Mouse (Mus musculus): ENCODE data around the gene Cd109.

Gene Cd109

DNA sequence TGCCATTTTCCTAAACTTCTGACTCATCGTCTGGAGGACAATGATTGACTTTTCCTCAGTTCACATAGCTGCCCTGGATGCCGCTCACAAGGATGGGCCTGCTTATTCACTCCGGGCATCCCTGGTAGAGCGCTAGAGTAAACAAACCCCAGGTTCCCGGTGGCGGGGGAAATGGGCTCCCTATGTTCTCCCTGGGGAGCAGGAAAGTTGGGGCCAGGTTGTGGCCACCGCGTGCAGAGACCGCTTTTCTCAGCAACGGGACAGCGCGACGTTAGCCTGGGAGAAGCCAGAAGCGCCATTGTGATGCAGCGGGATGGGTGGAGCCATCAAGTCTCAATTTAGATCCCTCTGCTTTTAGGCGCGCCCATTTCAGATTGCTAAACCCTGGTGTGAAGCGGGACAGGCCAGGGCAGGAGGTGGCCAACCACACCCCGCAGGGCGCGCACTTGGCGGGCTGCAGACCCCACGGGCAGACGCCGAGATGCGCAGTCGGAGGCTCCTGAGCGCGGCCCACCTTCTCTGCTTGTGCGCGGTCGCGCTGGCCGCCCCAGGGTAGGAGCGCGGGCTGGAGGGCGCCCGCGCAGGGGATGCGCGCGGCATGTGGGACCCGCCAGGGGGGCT is at the start of gene Cd109:
Gene Cd109 (plus strand): TSS at position 146 of the 621 bp plus-strand sequence.
- DNase-seq, result peak; percentile 42

DNA sequence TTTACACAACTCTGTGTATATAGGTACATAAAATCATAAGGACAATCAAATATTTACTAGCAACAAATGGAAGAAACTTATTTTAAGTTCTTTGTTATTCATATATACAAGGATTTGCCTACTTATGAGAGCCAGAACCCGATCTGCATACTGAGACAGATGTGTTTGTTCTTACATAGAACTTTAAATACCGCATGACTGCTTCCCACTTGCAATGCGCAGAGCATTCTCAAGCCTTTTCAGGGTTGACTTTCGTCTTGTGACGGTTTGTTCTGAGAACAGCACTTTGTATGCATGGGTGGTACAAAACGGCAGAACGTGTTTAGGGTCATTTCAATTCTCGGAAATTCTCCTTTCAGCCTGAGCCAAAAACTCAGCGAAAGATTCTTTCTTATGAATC is 45.4 kb upstream of the Cd109 start:
- DNase-seq, result no peak

DNA sequence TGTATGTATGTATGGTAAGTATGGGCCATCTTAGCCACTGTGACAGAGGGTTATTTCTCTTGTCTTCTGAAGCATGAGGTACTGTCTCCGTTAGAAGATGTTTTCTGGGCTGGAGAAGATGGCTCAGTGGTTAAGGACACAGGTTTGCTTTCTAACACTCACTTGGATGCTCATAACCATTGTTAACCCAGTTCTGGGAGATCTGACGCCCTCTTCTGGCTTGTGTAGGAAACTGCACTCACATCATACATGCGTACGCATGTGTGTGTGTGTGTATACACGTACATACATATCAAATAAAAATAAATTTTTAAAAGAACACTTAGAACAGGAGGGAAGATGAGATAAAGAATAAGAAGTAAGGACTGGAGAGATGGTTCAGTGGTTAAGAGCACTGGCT is 38.9 kb upstream of the Cd109 start:
- no peak for DNase-seq

DNA sequence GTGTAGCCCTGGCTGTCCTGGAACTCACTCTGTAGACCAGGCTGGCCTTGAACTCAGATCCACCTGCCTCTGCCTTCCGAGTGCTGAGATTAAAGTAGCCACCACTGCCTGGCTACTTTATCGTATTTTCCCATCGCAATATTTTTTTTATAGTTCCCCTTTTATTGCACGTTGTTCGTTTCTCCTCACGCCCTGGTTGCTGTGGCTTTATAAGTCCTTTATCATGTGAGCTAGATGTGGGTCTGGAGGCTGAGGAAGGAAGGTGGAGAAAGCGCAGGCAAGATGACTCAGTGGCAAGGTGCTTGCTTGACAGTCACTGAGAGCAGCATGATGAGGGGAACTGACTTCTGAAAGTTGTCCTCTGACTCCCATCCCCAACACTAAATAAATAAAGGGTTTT is 36.5 kb upstream of the Cd109 start:
- DNase-seq, result no peak

DNA sequence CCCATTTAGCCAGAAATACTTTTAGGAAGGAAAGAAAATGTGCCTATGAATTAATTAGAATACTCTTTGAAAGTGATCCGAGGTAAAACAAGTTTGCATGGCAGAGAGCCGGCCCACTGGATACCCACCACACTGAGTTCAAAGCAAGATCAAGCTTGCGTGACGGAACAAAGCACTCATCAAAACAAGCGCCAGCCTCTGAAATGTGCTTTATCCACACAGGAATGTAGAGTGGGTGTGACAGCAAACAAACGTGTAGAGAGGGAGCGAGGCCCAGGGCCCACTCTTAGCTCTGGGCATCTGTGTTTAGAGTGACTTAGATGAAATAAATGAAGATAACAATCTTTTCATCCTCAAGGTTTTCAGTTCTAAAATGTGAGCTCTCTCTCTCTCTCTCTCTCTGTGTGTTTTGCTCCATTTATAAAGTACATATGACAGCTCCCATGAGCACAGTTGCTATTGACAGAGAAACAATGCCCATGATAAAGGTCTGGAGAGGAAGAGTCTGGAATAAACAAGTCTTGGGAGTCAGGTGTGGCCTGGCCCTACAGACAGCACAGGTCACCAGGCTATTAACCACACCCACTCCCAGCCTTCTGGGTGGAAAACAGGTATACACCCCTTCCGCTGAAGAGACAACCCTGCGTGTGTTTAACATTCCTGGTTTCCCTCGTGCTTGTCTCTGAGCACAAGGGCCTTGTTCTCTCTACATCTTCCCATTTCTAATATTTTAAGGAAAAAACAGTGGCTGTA is 35.5 kb upstream of the Cd109 start:
- no peak for DNase-seq

DNA sequence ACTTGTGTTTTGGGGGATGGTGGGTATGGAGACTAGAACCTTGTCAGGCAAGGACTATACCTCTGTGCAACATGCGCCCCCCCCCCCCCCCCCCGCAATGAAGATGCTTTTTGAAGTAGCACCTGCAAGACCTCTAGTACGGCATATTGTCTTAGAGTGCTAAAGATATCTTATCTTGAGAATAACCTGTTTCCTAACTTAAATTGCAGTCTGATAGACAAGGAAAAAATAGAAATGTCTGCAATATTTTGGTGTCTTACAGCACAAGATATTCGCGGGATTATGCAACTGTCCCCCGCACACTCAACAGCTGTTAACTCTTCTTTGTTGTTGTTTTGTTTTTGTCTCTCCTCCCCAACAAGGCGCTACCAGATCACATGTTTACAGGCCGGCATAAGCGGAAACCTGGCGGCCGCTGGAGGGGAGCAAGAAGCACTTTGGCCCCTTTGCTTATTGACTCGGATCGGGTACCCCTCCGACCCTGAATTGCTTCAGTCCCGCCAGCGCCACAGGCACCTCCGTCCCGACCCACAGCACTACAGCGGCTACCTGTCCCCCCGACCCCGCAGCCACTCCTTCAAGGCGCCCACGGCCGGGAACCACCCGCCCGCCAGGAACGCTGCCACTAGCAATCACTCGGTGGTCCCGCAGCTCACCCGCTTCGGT is 28.0 kb upstream of the Cd109 start:
- no peak for DNase-seq

DNA sequence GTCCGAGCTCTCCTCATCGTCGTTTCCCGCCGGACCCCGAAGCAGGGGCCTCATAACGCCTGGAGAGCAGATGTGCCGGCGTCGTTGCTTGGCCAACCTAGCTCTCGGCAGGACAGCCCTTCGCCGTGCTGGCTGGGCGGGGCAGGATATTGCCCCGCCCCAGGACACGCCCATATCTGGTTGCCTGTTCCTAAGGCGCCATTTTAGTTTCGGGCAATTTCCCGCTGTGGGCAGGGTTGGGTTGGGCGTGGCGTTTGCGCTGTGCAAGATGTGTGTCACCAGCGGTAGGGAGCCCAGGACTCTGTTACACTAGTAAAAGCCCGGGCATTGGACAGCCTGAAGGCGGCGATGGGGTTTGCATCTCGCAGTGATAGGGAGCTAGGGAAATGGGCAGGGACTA is 27.4 kb upstream of the Cd109 start, which contains the start of gene Slc17a5:
Gene Slc17a5 (minus strand): TSS at position 128 of the 400 bp plus-strand sequence.
- DNase-seq, result peak; percentile 96 to 97

DNA sequence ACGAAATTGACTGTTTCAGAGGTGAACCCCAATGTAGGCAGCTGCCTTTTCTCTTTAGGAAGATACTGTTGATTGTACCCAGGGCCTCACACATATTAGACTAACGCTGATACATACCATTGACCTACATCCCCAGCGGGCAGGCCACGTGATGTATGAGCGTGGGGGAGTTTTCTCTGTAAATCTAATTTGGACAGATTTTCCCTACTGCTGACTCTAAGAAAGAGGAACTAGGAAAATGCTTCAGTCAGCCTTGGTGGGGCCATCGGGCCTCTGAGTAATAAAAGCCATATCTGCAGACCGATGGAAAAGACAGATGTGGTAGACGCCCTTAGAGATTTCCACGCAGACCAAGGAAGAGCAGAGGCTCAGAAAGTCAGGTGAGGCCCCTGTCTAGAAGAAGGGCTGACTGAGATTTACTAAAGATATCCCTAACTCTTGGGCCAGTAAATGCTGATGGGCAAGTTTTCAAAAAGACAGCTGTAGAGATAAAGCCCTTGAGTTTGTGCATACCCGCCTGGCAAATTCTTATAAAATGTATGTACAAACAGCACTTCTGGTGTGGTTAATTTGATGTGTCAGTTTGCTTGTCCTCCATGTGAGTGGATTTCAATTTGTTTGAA is 26.8 kb upstream of the Cd109 start:
- no peak for DNase-seq

DNA sequence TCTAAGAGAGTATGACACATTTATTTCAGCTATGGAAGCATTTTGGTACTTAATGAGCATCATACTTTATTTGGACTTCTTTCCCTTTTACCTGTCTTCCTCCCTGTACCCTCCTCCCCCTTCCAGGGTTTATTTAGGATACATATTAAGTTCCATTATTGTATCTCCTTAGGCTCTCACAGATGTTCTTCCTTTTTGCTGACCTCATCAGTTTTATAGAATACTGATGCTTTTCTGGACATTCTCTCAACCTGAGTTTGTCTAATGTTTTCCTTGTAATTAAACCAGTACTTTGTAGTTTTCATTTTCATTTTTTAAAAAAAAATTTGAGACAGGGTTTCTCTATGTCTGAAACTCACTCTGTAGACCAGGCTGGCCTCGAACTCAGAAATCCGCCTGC is 24.9 kb upstream of the Cd109 start:
- no peak for DNase-seq

DNA sequence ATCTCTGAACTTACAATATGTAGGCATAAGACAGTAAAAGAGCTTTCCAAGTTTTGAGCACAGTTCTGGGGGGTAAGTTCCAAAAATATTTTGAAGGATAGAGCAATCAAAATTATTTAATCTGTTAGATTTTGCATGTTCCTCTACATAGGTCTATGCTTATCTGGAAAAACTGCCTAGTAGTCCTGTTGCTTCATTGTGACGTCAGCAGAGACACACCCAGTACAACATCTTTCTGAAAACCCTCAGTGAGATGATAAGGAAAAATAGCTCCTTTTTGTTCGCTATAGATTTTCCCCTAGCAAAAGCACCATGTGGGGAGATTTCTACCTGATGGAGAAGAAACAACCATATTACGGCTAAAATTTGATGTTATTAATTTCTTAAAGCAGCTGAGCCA is 20.1 kb upstream of the Cd109 start:
- DNase-seq, result no peak

DNA sequence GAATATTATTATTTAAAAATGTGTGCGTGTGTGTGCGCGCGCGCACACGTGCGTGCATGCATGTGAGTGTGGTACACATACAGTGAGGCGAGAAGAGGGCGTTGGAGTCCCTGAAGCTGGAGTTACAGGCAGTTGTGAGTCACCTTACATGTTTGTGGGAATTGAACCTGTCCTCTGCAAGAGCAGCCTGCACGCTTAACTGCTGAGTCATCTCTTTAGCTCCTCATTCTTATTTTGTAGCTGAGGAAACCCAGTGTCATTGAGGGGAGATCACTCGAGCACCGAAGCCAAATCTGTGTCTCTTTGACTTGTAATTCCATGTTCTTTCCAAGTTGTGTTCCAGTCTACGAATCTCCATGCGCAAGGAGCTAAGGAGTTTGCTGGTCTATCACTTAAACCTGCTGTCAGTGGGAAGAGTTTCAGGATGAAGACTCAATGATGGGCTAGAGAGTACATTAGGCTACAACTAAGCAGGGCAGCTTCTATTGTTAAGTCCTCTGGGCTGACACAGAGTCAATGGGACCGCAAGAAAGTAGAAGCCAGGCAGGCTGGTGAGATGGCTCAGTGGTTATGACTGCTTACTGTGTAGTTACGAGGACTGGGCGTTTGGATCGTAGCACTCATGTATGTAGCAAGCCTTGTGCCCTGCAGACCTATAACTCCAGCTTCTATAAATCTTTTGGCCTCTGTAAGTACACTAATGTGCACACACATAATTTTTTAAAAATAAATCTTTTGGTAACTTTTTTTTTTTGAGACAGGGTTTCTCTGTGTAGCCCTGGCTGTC is 19.4 kb upstream of the Cd109 start:
- no peak for DNase-seq

DNA sequence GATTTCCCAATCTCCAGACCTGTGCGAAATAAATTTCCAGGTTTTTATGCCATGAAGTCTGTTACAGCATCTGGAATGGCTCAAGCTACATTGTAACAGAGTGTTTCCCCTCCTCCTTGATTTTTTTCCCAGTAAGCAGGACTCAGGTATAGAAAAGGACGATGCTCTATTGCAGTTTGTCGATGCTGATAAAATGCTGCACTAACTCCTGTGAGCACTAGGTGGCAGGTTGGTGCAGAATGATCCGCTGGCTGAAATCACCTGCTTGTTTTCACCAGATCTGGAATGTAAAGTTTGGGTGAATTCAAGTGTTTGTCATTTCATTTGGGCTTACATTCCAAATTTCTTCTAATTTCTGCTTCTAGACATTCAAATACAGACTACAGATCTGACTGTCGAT is 18.5 kb upstream of the Cd109 start:
- DNase-seq, result peak; percentile 69 to 71

DNA sequence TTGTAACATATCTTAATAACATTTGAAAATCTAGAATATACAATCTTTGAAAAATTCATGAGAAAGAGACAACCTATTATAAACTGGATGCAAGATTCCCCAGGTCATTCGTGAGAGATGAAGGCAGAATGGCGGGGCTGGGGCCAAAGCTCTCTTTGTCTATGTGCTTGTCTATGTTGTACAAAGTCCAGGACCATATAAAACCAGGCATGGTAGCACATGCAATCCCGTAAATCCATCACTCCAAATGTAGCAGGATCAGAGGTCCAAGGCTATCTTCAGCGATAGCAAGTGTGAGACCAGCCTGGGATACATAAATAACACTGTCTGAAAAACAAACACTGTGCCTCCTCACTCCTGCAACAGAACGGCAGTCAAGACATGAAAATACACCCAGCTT is 15.4 kb upstream of the Cd109 start:
- no peak for DNase-seq

DNA sequence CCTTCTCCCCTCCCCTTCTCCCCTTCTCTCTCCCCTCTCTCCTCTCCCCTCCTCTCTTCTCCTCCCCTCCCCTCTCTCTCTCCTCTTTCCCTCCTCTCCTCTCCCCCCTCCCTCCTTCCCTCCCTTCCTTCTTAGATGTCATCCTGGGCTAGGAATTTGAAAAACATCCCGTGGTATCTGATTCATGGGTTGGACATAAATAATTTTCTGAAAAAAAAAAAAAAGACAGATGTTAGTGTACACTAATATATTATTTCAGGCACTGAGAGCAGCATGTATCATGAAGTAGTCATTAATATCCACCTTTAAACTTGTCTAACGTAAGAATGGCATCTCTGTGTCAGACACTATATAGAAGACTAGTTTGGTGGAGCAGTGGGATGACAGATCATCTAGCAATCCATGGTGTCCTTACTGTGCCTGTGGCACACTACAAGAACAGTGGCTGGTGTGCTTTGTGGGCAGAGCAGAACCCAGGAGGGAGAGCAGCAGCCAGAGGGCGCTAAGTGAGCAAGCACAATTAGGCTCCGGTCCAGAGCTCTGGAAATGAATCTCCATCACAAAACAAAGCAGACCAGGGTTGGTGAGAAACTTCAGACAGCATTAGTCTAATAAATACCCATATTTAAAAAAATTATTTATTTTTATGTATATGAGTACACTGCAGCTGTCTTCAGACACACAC is 14.2 kb upstream of the Cd109 start:
- peak; percentile 54 to 59 for DNase-seq

DNA sequence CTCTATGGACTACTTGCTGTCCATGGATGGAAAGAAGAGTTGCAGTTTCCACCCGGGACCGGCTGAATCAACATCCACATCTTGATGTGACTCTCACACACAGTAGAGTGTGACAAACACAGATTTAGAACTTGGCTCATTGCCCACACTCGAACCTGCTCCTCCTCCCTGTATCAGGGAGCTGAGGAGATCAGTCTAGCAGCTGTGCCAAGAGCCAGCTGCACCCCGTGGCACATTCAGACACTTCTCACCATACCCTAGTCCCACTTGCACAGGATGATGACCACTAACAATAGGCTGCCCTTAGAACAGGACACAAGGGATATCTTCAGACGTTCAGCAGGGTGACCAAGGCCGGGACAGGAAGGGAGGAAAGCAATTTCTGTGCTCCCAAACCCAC is 1.1 kb upstream of the Cd109 start:
- DNase-seq, result peak; percentile 71 to 73

DNA sequence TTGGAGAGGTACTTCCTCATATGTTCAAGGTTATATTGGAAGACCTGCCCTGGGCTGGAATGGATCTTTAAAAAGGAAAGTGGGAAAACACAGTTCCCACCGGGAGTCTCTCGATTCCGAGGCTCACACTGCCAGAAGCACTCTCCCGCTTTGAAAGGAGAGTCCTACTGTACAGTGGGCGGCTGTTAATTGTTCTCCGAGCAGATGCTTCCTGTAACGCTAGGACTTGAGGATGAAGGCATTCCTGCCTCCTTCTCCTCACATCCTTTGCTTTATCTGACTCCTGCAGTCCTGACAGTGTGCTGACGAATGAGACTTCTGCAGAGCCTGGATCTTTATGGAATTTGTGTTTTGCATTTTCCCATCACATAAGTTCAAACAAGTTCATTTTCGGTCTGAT is 3.9 kb downstream of the Cd109 start:
- DNase-seq, result no peak

DNA sequence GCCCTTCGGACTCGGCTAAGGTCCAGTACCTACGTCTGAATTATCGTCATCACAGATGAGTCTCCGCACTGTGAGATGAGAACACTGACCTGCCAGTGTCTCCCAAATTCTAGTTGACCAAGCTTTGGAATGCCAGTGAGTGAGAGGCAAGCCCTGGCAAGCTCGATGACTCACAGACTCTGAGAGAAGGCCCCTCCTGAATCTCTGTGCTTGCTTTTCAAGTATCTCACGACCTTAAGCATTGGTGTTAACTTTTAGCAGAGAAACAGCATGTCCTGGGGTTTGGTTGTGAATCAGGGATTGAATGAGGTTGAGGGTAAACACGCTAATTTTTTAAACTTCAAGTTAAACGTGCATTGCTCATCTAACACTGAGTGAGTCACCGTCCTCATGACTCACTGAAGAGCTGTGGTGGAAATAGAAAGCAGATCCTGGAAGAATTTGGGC is 8.0 kb downstream of the Cd109 start:
- DNase-seq, result no peak

DNA sequence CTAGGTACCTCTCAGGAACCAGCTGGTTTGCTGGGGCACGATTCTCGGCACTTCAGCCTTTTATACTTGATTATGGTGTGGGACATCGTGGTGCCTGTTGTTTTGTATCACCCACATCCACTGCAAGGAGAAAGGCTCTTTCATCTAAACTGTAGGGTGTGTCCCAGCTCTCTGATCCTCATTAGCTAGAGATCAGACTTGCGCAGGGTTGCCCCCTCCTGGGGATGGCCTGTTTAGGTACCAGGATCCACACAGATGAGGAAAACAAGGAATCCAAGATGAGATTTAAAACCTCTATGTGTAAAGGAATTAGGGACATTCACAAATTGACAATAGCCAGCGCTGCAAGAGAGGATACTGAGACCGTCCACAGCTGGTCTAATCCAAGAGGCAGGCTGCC is 14.6 kb downstream of the Cd109 start:
- peak; percentile 30 to 39 for DNase-seq

DNA sequence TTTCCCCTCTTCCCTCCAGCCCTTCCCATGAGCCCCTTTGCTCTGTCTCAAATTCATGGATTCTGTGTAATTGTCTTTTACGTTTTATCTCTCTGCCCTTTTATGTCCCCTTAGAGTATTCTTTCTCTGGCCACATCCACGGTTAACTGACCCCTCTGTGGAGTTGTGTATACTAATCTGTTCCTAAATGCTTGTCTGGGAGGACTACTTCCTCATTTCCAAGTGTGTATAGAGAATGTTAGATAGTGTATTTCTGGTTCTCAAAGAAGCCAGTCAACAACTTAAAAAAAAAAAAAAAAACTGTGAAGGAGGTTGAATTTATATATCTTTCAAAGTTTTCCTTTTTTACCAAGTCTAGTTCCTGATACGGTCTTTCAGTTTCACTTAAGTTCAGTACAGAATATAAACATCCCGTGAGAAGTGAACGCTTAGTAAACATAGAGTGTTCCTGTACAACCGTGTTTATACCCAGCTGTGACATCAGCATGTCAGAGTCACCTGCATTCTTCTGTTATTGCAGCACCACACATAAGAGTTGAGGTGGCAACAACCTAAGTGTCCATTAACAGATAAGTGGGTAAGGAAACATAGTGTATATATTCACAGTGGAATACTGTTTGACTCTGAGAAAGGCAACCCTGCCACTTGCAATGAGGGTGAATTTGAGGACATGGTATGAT is 16.5 kb downstream of the Cd109 start:
- DNase-seq, result no peak

DNA sequence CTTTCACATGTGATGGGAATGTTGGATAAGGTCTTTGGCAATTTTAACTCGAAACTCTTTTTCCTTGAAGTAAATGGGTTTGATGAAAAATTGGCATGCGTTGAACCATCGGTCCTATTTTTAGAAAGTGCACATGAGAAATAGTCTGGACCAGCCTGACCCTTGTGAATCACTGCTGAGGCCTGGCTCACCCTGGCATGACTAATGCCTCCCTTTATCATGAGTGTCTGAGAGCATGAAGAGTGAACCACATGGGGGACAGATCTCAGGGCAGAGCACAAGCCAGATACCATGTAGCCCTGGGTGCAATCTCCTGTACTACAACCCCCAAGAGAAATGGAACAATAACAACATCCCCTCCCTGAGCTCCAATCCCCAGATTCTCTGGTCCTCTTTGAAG is 18.6 kb downstream of the Cd109 start:
- no peak for DNase-seq

DNA sequence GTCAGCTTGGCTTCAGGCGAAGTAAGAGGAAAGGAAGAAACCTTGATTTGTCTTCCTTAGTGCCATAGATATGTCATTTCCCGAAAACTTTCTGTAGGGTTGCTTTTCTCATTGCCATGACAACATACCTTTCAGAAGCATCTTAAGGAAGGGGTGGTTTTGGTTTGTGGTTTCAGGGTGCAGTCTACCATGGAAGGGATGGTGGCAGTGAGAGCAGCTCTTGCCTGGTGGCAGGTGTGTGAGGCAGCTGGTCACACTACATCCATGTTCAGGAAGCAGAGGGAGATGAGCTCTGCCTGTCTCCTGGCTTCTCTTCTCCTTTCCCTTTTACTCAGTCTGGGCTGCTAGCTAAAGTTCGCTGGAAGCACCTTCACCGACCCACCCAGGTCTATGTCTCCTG is 26.0 kb downstream of the Cd109 start:
- no peak for DNase-seq

Measured in cerebellum, postnatal 10 days (tissue).